Mouse (Mus musculus) heart, adult 18-20 months (tissue): ENCODE data around the gene Lhcgr. TPM values are rescaled to one million over a fixed set of nuclear protein-coding genes. Genes with fewer than 3 reads are reported as not detected.

ENCODE experiments used
- DNase-seq, 2 experiments: peaks; one replicate each; pipeline ENCODE4 v3.0.0; 2021 to 2022; ENCODE audit warnings: mixed read lengths in 1 of 2
- total RNA-seq, 2 experiments: library from RNA; stranded (reverse); gene quantifications; 2 replicates each; pipeline ENCODE4 v1.2.3; 2021

Gene Lhcgr
- total RNA-seq, 2 experiments from 2014 or later, result 0.07 TPM; not detected in 1

GRCm38 (mm10) chr17:88703112-88703511 is 88.7 kb downstream of the Lhcgr start:
- DNase-seq, result no peak

GRCm38 (mm10) chr17:88702345-88702744 is 89.4 kb downstream of the Lhcgr start:
- DNase-seq, result no peak

GRCm38 (mm10) chr17:88700901-88701300 is 90.9 kb downstream of the Lhcgr start:
- no peak for DNase-seq

- no peak for DNase-seq
These were observed 95.0 kb downstream of the Lhcgr start for GRCm38 (mm10) chr17:88696656-88697333.

GRCm38 (mm10) chr17:88688226-88688625 is 103.6 kb downstream of the Lhcgr start:
- DNase-seq, result no peak

GRCm38 (mm10) chr17:88675310-88676309 is 116.2 kb downstream of the Lhcgr start:
- DNase-seq, result no peak

- no peak for DNase-seq
These were observed 121.0 kb downstream of the Lhcgr start for GRCm38 (mm10) chr17:88670800-88671199.

- no peak for DNase-seq
These were observed 121.9 kb downstream of the Lhcgr start for GRCm38 (mm10) chr17:88669921-88670320.

GRCm38 (mm10) chr17:88668452-88668851 is 123.3 kb downstream of the Lhcgr start, which contains the start of gene Gtf2a1l:
Gtf2a1l (plus strand) TSS chr17:88668660.
- DNase-seq, result no peak

Other genes with a start within 250 kb of the Lhcgr start
- 10 to 100 TPM; 19.3 to 20.6 TPM for gene Ston1, start 194.3 kb downstream of the Lhcgr start, total RNA-seq
- not detected for gene Gtf2a1l, start 123.3 kb downstream of the Lhcgr start, total RNA-seq